Mouse (Mus musculus): ENCODE data around the gene Zfp420.
A peak's percentile ranks its signal among the peaks of the same experiment; 100 is the strongest.

DNA sequence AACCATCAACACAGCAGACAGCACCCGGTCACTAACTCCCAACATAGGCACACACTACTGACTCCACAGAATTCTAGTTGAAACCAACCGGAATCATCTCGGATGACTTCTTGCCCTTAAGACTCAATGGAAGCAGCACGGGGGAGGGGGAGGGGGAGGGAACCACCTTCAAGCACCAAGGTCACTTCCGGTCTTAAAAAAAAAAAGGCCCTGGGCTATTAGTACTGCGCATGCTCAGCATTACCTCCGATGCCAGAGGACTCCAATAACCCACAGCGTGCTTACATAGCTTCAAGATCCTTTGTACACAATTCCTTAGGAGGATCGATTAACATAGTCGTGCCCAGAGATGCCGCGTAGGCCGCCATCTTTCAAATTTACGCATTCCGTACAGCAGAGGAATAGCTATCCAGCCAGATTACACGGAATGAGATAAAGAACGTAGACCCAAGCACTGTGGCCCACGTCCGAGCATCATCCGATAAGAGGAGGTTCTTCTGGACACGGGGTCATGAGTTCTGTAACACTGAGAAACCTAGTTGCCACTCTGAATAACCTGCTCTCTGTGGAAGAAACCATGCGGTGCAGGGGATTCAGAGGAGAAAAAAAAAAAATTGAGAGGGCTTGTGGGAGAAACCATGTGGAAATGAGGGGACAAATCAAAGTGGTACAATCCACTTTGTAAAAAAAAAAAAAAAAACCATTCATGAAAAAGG, 46.3 kb downstream of the Zfp420 start, which contains the start of gene Zfp27:
- peak; percentile 49; the same call in 1 of the 2 replicates for TF ChIP-seq EP300 (IDR thresholded peaks at IDR 0.05)
- no peak for TF ChIP-seq CTCF (IDR thresholded peaks at IDR 0.05)
